Mouse (Mus musculus) lung, embryonic 15.5 days (tissue): ENCODE data around the gene Efna5. TPM values are rescaled to one million over a fixed set of nuclear protein-coding genes. Genes with fewer than 3 reads are reported as not detected.

Experiments
- ATAC-seq: fragments of 200-750 bp; cut with Nextera tagmentation; 2 replicates; pipeline ENCODE4 v1.8.0; 2017; ENCODE audit warnings: moderate number of reproducible peaks, borderline replicate concordance; ENCODE audit not compliant: low FRiP score, low TSS enrichment; ENCODE audit errors: extremely low read depth
- H3K27ac ChIP-seq: fragments of 300-500 bp; sonication (generic); 2 replicates; pipeline ENCODE4 v1.5.1; 2015; ENCODE audit warnings: moderate library complexity, mild to moderate bottlenecking, inconsistent platforms
- H3K27me3 ChIP-seq: fragments of 300-500 bp; sonication (generic); 2 replicates; pipeline ENCODE4 v1.6.1; 2015; ENCODE audit warnings: inconsistent platforms
- H3K36me3 ChIP-seq: fragments of 300-500 bp; sonication (generic); 2 replicates; pipeline ENCODE4 v1.6.1; 2015; ENCODE audit warnings: inconsistent platforms
- H3K4me1 ChIP-seq: fragments of 300-500 bp; sonication (generic); 2 replicates; pipeline ENCODE4 v1.6.1; 2015; ENCODE audit warnings: inconsistent platforms
- H3K4me2 ChIP-seq: fragments of 300-500 bp; sonication (generic); 2 replicates; pipeline ENCODE4 v1.6.1; 2015; ENCODE audit warnings: inconsistent platforms, mild to moderate bottlenecking, moderate library complexity
- H3K4me3 ChIP-seq: fragments of 300-500 bp; sonication (generic); 2 replicates; pipeline ENCODE4 v1.5.1; 2015; ENCODE audit warnings: mild to moderate bottlenecking, inconsistent platforms
- H3K9ac ChIP-seq: fragments of 300-500 bp; sonication (generic); 2 replicates; pipeline ENCODE4 v1.6.1; 2015; ENCODE audit warnings: inconsistent platforms
- H3K9me3 ChIP-seq: fragments of 300-500 bp; sonication (generic); 2 replicates; pipeline ENCODE4 v1.6.1; 2016; ENCODE audit warnings: inconsistent platforms
- WGBS: fragments of 180-500 bp; shearing (Covaris S2); methylation state at CpG from one replicate; pipeline ENCODE4 v1.1.7; 2015; 5-methylcytosine and 5-hydroxymethylcytosine counted together
- polyA plus RNA-seq: library from polyadenylated mRNA; unstranded; fragments of >200 nt; fragmentation: Nextera tagmentation; extraction: Ambion mirVana; gene quantifications from 2 replicates; pipeline ENCODE4 v1.2.1, GENCODE M21; 2015

Gene Efna5
- polyA plus RNA-seq, 1 experiment from 2014 or later, result 12.6 TPM

DNA sequence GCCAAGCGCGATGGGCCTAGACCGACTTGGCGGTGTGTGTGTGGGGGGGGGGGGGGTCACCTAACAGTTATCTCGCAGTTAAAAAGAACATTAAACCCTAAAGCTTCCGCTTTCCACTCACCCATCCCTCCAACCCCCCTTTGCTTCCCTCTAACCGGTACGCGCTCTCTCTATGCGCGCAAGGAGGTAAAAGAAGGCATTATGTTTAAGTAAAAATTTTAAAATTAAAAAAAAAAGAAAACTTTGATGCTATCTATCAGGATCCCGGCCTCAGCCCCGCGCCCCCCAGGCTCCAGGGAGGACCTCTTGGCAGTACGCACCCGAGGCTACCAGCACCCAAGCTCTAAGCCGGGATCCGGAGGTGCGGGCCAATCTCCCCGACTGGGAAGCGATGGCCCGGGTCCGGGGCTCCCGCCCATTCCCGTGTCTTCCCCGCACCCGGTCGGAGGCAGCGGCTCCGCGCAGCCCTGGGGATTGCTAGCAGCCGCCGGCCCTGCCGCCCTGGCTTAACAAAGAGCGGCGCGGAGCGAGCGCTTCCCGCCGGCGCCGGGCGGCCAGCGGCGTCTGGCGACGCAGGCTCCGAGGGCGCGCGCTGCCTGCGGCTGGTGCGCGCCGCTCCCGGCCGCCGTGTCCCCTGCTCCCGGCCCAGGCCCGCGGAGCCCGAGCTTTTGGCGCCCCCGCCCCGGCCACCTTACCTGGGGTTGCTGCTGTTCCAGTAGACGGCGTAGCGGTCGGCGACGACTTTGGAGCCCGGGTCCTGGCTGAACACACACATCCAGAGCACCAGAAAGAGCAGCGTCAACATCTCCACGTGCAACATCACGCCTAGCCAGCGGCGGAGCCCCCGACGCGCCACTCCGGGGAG, 574 bp downstream of the Efna5 start:
- under 1% methylated on average over 77 of the region's 82 CpGs for WGBS
- ATAC-seq, result peak; percentile 24
- peak overlapping the region; percentile 99 for H3K4me2 ChIP-seq

DNA sequence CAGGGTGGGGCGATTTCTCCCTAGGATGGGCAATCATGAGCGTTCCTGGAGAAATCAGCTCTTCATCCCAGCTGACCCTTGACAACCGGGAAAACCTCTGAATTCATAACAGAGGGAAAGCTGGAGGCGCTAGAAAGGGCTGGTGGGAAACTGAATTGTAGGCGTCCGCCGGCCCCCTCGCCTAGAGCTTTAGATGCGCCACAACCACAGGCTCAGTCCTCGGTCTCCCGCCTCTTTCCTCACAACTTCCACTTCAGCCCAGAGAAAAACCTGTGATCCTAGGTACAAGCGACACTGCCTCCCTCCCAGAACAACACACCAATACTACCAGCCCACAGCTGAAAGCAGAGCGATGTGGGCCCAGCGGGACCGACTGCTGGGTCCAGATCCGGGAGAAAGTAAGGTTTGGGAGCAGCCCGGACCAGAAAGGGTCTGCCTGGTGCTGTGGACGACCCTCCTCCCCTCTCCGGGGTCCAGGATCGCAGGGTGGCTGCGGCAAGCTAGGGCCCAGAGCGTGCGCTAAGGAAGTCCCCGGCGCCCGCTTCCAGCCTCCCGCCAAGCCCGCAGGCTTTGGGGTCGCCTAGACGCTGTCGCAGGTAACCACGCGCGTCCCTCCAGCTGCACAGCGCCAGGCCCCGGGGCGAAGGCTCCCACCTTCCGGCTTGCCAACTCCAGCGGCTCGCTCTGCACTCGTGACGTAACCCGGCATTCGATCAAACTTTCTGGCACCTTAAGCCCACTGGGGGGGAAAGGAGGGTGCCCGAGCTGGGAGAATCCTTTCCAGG, 1.4 kb downstream of the Efna5 start:
- Histone ChIP-seq H3K9ac (peak overlapping the region; percentile 67), H3K4me3 (peak overlapping the region; percentile 88), H3K27ac (no peak overlapping the region), H3K4me1 (peaks cover 17% of the 10 kb centered on the region; the same call in 1 of the 2 replicates), H3K9me3 (no peaks in the 10 kb centered on the region), H3K27me3 (no peaks in the 10 kb centered on the region), H3K36me3 (no peaks in the 10 kb centered on the region), H3K4me2 (peak overlapping the region; percentile 99)
- ATAC-seq, result no peak
- 2% methylated on average over 45 of the region's 45 CpGs for WGBS

More for the DNA sequence above, 574 bp downstream of the Efna5 start:
- Histone ChIP-seq H3K4me3 (peak overlapping the region; percentile 88), H3K27ac (peak overlapping the region; percentile 87), H3K4me1 (peaks cover 11% of the 10 kb centered on the region; the same call in 1 of the 2 replicates), H3K27me3 (no peaks in the 10 kb centered on the region; the same call in 1 of the 2 replicates), H3K9me3 (no peaks in the 10 kb centered on the region), H3K9ac (peak overlapping the region; percentile 67), H3K36me3 (no peaks in the 10 kb centered on the region)

DNA sequence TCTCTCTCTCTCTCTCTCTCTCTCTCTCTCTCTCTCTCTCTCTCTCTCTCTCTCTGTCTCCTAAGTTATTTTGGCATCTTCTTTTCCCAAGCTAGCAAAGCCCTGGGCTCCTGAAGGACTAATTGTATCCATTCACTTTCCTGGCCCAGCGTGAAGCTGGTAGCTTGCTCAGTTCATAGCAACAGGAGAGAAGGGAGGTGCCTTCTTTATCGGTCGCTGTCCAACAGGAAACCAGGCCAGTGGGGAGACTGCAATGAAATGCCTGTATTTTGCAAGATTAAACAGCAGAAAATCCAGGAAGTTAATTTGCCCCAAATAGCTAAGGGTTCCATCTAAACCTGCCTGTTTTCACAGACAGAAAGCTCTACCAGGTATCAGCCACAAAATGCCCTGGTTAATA, 5.4 kb downstream of the Efna5 start:
- Histone ChIP-seq H3K36me3 (no peaks in the 10 kb centered on the region), H3K9me3 (no peaks in the 10 kb centered on the region), H3K27ac (no peak overlapping the region), H3K4me3 (no peak overlapping the region), H3K9ac (no peak overlapping the region), H3K27me3 (no peaks in the 10 kb centered on the region), H3K4me1 (peaks cover 16% of the 10 kb centered on the region; the same call in 1 of the 2 replicates), H3K4me2 (no peak overlapping the region)
- ATAC-seq, result no peak
- WGBS, result 22% methylated on average over 3 of the region's 3 CpGs

DNA sequence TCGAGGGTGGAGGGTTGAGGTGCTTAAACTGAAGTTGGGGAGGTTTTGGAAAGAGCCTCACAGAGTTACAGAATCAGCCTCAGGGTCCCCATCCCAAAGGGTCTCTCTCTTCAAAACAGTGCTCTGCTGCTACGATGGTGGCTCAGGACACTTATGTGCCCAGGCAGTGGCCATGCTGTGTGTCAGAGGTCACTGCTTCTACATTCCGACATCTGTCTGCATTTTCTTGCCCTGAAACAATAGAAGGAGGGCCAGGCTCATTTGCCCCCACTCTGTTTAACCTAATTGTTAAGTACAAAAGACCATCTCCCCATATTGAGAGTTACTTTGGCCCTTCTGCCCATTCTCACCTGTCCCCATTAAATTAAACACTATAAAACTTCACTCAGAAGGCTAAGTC, 9.2 kb downstream of the Efna5 start:
- no peak for ATAC-seq
- H3K9ac ChIP-seq, result no peak overlapping the region

DNA sequence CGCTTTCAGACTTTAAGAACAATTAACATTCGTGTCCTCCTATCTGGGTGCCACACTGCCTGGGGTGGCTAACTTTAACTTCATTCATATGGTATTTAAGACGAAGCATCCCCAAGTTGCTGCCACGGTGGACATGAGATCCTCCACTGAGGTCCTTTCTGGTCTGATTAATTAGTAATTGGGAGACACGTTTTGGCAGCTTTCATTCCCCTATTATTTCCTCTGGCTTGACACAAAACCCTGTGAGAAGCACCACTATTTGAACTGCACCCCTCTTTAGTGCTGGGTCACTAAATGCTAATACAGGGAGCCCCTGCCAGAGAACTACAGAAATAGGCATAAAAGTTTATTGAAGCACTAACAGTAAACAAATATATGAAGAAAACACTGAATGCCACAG, 9.9 kb downstream of the Efna5 start:
- no peaks in the 10 kb centered on the region for H3K9me3 ChIP-seq
- WGBS, result 67% methylated on average over 5 of the region's 5 CpGs
- H3K9ac ChIP-seq, result no peak overlapping the region
- ATAC-seq, result no peak
- no peak overlapping the region for H3K4me2 ChIP-seq
- no peak overlapping the region for H3K27ac ChIP-seq
- H3K4me1 ChIP-seq, result 0 out of 2 replicates have a peak, but pooled peaks cover 7% of the 10 kb centered on the region
- H3K4me3 ChIP-seq, result no peak overlapping the region
- H3K27me3 ChIP-seq, result no peaks in the 10 kb centered on the region
- no peaks in the 10 kb centered on the region for H3K36me3 ChIP-seq

More for the DNA sequence above, 9.2 kb downstream of the Efna5 start:
- Histone ChIP-seq H3K27me3 (no peaks in the 10 kb centered on the region), H3K4me2 (no peak overlapping the region), H3K4me3 (no peak overlapping the region), H3K36me3 (no peaks in the 10 kb centered on the region), H3K27ac (no peak overlapping the region), H3K4me1 (0 out of 2 replicates have a peak, but pooled peaks cover 7% of the 10 kb centered on the region), H3K9me3 (no peaks in the 10 kb centered on the region)
- WGBS, result 64% methylated on average over 3 of the region's 3 CpGs

DNA sequence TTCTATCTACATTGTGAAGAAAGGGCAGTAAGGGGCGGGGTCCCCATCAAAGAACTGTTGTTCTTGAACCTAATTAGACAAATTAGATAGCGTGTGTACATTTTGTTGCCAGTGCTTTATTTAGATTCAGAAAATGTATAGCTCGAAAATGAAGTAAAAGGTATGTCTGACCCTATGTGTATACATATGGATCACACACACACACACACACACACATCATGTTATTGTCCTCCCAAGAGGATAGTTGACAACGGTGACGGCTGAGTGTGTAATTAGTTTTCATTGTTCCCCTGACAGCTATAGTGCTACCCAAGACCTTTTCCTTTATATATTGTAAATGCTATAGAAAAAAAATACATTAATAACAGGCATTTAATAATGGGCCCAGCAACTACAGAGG, 10.7 kb downstream of the Efna5 start:
- H3K27me3 ChIP-seq, result no peaks in the 10 kb centered on the region
- ATAC-seq, result no peak
- no peaks in the 10 kb centered on the region for H3K36me3 ChIP-seq
- WGBS, result 81% methylated on average over 5 of the region's 5 CpGs
- 0 out of 2 replicates have a peak, but pooled peaks cover 7% of the 10 kb centered on the region for H3K4me1 ChIP-seq
- H3K4me3 ChIP-seq, result no peak overlapping the region
- no peaks in the 10 kb centered on the region for H3K9me3 ChIP-seq
- H3K27ac ChIP-seq, result no peak overlapping the region
- no peak overlapping the region for H3K4me2 ChIP-seq
- H3K9ac ChIP-seq, result no peak overlapping the region

DNA sequence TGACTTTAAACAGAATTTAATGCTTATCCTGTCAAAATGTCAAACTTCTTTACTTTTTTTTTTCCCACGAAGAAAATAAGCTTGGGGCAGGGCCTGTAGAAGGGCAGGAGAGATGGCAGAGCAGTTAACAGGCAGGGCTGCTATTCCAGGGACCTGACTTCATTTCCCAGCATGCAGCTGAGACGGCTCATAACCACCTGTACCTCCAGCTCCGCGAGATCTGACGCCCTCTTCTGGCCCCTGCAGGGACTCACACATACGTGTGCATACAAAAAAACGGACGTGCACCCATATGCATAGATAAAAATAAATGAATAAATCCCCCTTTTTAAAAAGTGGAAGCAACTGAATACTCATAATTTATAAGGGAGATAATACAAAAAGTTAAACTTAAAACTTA, 16.2 kb downstream of the Efna5 start:
- H3K27ac ChIP-seq, result no peak overlapping the region
- WGBS, result 80% methylated on average over 8 of the region's 8 CpGs
- no peak overlapping the region for H3K4me2 ChIP-seq
- no peaks in the 10 kb centered on the region for H3K9me3 ChIP-seq
- H3K36me3 ChIP-seq, result no peaks in the 10 kb centered on the region
- ATAC-seq, result no peak
- H3K4me1 ChIP-seq, result peaks cover 10% of the 10 kb centered on the region
- H3K4me3 ChIP-seq, result no peak overlapping the region
- H3K27me3 ChIP-seq, result no peaks in the 10 kb centered on the region
- H3K9ac ChIP-seq, result no peak overlapping the region

DNA sequence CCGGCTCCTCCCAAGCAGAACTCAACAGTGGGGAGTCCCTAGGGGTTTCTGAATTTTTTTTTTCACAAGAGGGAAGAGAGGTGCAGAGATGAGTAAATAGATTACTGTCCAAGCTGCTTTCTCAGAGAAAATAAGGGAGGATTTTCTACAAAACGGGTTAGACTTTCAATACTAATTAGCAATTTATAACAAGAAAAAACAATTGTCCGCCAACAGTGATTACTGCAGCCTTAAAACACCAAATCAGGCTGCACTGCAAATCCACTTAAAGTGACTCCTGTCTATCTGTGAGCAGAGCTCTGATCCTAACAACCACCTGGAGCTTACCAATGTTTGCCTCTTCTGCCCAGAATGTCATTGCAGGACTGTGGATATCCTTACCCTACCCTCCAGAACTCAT, 18.1 kb downstream of the Efna5 start:
- WGBS, result 64% methylated on average over 3 of the region's 3 CpGs
- Histone ChIP-seq H3K4me2 (peak overlapping the region; percentile 38; the same call in 1 of the 2 replicates), H3K4me1 (peaks cover 13% of the 10 kb centered on the region), H3K36me3 (no peaks in the 10 kb centered on the region), H3K4me3 (no peak overlapping the region), H3K9ac (no peak overlapping the region), H3K27ac (peak overlapping the region; percentile 60; the same call in 1 of the 2 replicates), H3K9me3 (no peaks in the 10 kb centered on the region), H3K27me3 (no peaks in the 10 kb centered on the region)
- no peak for ATAC-seq

DNA sequence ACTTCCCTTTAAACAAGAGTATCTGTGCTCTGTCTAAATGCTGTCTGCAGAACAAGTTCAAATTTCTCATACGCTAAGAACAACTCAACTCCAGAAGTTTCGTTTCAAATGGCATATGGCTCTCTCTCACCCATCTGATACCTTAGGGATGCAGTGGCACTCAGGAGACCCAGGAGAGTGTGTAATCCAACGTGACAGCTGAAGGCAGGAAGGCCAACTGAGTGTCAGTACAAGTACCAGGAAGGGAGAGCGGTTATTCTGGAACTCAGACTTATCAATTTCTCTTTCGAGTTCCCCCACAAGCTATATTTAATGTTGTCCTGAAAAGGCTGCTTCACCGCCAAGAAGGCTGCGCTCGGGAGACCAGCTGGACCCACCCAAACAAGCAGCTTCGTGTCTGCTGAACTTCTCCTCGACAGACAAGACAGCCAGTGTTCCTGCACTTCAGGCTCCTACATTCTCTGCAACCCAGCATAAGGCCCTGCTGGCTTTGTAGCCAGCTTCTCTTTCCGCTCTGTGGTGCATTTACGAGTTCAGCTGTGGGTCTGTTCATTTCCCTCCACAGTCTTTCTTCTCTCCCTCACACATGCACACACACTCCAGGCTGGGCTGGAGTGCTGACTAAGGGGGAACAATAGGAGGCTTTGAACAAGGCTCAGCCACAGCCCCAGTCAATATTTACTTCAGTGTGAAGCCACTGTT, 18.7 kb downstream of the Efna5 start:
- 13% methylated on average over 12 of the region's 12 CpGs for WGBS
- H3K4me1 ChIP-seq, result peaks cover 13% of the 10 kb centered on the region
- ATAC-seq, result peak; percentile 75
- H3K27me3 ChIP-seq, result no peaks in the 10 kb centered on the region
- no peaks in the 10 kb centered on the region for H3K36me3 ChIP-seq
- no peaks in the 10 kb centered on the region for H3K9me3 ChIP-seq
- no peak overlapping the region for H3K9ac ChIP-seq
- peak overlapping the region; percentile 38 for H3K4me2 ChIP-seq
- peak overlapping the region; percentile 60; the same call in 1 of the 2 replicates for H3K27ac ChIP-seq
- no peak overlapping the region for H3K4me3 ChIP-seq

DNA sequence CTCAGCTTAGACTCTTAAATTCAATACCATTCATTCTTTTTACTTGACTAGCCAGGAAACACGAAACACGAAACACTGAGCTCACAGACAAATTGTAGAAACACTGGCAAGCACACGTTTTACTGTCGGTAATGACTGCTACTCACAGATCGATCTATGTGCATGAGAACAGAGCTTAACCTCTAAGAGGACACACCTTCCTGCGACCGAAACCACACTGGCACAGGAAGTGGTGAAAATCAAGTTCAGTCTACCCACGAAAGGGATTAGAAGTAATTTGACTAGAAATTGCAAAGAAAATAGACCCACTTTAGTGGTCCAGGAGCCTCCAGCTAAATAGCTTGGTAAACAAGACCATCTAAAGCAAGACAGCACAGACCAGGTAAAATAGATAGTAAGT, 23.8 kb downstream of the Efna5 start:
- WGBS, result 67% methylated on average over 8 of the region's 8 CpGs
- no peak for ATAC-seq
- Histone ChIP-seq H3K4me3 (no peak overlapping the region), H3K27ac (no peak overlapping the region), H3K36me3 (no peaks in the 10 kb centered on the region), H3K27me3 (no peaks in the 10 kb centered on the region), H3K4me1 (peaks cover 16% of the 10 kb centered on the region), H3K9me3 (no peaks in the 10 kb centered on the region), H3K4me2 (no peak overlapping the region), H3K9ac (no peak overlapping the region)

DNA sequence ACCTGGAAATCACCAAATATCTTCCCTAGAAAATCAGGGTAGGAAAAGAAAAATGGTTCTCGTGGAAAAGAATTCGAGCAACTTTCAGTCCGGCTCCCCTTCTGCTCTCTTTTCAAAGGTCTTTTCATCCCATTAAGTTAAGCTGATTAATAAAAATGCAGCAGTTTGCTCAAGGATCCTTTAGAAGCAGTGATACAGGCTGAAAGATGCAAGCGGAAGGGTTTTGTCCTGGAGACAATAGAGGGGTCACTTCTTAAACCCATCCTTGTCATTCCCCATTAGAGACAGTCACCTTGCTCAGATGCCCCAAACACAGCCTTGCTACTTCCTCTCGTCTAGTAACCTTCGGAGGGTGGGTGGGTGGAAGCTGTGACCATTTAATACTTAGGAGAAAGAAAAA, 27.4 kb downstream of the Efna5 start:
- Histone ChIP-seq H3K4me3 (no peak overlapping the region), H3K9me3 (no peaks in the 10 kb centered on the region), H3K27ac (no peak overlapping the region), H3K4me1 (peaks cover 8% of the 10 kb centered on the region), H3K4me2 (no peak overlapping the region), H3K27me3 (no peaks in the 10 kb centered on the region), H3K36me3 (no peaks in the 10 kb centered on the region), H3K9ac (no peak overlapping the region)
- WGBS, result 38% methylated on average over 6 of the region's 6 CpGs
- no peak for ATAC-seq
